Mouse (Mus musculus) small intestine, adult 2 months (tissue): ENCODE measurements around the gene Zfp459.

ENCODE experiments used
- CTCF ChIP-seq: fragments of 200-500 bp; IDR thresholded peaks from 2 replicates; pipeline ENCODE4 v1.5.1; 2012; ENCODE audit warnings: low read depth, mild to moderate bottlenecking, control low read depth, inconsistent platforms, low read length, moderate library complexity, mixed read lengths; ENCODE audit not compliant: insufficient replicate concordance, insufficient read length; ENCODE audit errors: extremely low read depth
- POLR2A ChIP-seq: fragments of 200-500 bp; IDR thresholded peaks from 2 replicates; pipeline ENCODE4 v1.6.1; 2012; ENCODE audit warnings: low read depth, mild to moderate bottlenecking, control low read depth, inconsistent platforms, low read length, moderate library complexity

DNA sequence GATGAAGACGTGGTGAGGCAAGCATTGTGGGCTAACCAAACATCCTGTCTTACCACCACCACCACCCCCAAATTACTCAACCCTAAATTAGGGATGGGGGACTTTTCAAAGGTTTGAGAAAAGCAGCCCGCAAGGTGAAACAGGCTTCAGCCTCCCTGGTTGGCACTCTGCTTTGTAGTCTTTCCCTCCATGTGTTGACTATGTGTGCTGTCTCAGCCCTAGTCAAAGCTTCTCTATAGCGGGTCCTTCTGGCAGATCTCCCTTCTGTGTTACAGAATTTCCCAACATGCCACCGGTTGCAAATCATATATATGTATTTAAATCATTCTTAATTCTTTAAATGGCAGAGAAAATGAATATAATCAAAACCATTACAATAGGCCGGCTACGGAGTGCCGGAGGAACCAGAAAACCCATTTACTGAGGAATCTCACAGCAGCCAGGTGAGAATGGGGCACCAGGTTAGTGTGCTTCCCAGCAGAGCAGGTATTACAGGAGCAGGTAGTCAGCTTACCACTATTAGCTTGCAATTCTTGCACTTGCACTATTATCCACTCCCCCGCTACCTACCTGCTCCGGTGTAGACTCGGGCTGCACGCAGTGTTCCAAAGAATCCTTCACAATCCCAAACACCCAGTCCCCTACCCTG is 536 bp downstream of the Zfp459 start:
- no peak for TF ChIP-seq POLR2A
- no peak for TF ChIP-seq CTCF
